Mouse (Mus musculus) C2C12 (cell line): ENCODE results near the gene Gm45233. TPM values are rescaled to one million over a fixed set of nuclear protein-coding genes. Genes with fewer than 3 reads are reported as not detected.
"Not testable (repeated sequence)": the region's sequence is repeated elsewhere in the genome, so short reads cannot be mapped to it uniquely, and the experiment has no call there.

ENCODE experiments used
- H3K27me3 ChIP-seq: one replicate; pipeline ENCODE4 v1.6.1; 2011; ENCODE audit not compliant: control insufficient read depth, insufficient read depth, insufficient read length
- H3K36me3 ChIP-seq: one replicate; pipeline ENCODE4 v1.6.1; 2011; ENCODE audit not compliant: control insufficient read depth, insufficient read depth
- H3K4me3 ChIP-seq: one replicate; pipeline ENCODE4 v1.5.1; 2011; ENCODE audit warnings: mild to moderate bottlenecking, control low read depth; ENCODE audit not compliant: poor library complexity, insufficient read depth, severe bottlenecking
- H3K79me2 ChIP-seq: one replicate; pipeline ENCODE4 v1.6.1; 2011; ENCODE audit not compliant: control insufficient read depth, insufficient read depth
- H3K79me3 ChIP-seq: one replicate; pipeline ENCODE4 v1.6.1; 2011; ENCODE audit warnings: low read depth, control low read depth
- H3ac ChIP-seq: one replicate; pipeline ENCODE3; 2011; ENCODE audit warnings: low read depth; ENCODE audit not compliant: control insufficient read depth, insufficient read length
- CEBPB ChIP-seq: IDR thresholded peaks from one replicate; pipeline ENCODE4 v1.6.1; 2011; ENCODE audit warnings: low read depth, mild to moderate bottlenecking, control low read depth, moderate library complexity
- CTCF ChIP-seq: IDR thresholded peaks from one replicate; pipeline ENCODE4 v1.5.1; 2011; ENCODE audit not compliant: control insufficient read depth, insufficient read depth, insufficient read length
- FOSL1 ChIP-seq: IDR thresholded peaks from one replicate; pipeline ENCODE4 v1.8.0; 2011; ENCODE audit warnings: mild to moderate bottlenecking, low read length; ENCODE audit not compliant: poor library complexity, insufficient read depth, severe bottlenecking
- MAX ChIP-seq: IDR thresholded peaks from one replicate; pipeline ENCODE4 v1.6.1; 2011; ENCODE audit warnings: mild to moderate bottlenecking, control low read depth
- MYOD1 ChIP-seq: IDR thresholded peaks from one replicate; pipeline ENCODE4 v1.6.1; 2011; ENCODE audit warnings: low read depth; ENCODE audit not compliant: control insufficient read depth, insufficient read length
- MYOG ChIP-seq: IDR thresholded peaks from one replicate; pipeline ENCODE4 v1.6.1; 2011; ENCODE audit not compliant: control insufficient read depth, insufficient read length; ENCODE audit errors: extremely low read depth
- USF1 ChIP-seq: IDR thresholded peaks from one replicate; pipeline ENCODE4 v1.6.1; 2011; ENCODE audit warnings: low read depth, mild to moderate bottlenecking, control low read depth, moderate library complexity
- polyA plus RNA-seq: library from polyadenylated mRNA; unstranded; fragments of >200 nt; fragmentation: generic; extraction: Trizol; gene quantifications from one replicate; pipeline ENCODE4 v1.2.1, GENCODE M21; 2012; ENCODE audit warnings: missing spikeins

Gene Gm45233
- polyA plus RNA-seq, 1 experiment: 0.09 TPM

DNA sequence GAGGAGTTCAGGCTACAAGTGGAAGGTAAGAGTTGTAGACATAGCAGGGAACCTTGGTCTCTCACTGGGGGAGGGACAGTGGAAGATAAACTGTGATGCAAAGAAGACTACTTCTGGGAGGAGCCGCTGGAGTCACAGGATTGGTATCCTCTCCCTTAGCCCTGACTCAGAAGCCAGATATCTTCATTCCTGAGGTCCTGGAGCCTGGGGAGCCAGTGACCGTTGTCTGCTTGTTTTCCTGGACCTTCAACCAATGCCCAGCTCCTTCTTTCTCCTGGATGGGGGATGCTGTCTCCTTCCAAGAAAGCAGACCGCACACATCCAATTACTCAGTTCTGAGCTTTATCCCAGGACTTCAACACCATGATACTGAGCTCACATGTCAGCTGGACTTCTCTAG is 34.8 kb upstream of the Gm45233 start:
- Histone ChIP-seq H3K27me3 (no peaks in the 10 kb centered on the region), H3K4me3 (no peak overlapping the region)

DNA sequence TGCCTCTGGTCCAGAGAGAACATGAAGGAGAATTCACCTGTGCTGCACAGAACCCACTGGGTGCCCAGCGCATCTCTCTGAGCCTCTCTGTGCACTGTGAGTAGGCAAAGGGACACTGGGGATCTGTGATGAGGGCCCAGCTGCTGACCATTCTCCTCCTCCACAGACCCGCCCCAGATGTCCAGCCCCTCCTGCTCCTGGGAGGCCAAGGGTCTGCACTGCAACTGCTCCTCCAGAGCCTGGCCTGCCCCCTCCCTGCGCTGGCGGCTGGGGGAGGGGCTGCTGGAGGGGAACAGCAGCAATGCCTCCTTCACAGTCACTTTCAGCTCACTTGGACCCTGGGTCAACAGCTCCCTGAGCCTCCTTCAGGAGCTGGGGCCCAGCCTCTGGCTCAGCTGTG is 32.2 kb upstream of the Gm45233 start:
- not testable (repeated sequence) for H3K27me3 ChIP-seq, H3K4me3 ChIP-seq, H3K36me3 ChIP-seq, H3K79me2 ChIP-seq, H3K79me3 ChIP-seq, H3ac ChIP-seq

More for the DNA sequence above, 34.8 kb upstream of the Gm45233 start:
- H3ac ChIP-seq: no peak overlapping the region
- no peak for TF ChIP-seq USF1
- TF ChIP-seq CEBPB: no peak
- no peak for TF ChIP-seq FOSL1
- no peak for TF ChIP-seq CTCF
- no peak for TF ChIP-seq MYOG
- TF ChIP-seq MYOD1: no peak
- TF ChIP-seq MAX: no peak
- no peaks in the 10 kb centered on the region for H3K79me2 ChIP-seq
- H3K36me3 ChIP-seq: no peaks in the 10 kb centered on the region
- no peaks in the 10 kb centered on the region for H3K79me3 ChIP-seq

DNA sequence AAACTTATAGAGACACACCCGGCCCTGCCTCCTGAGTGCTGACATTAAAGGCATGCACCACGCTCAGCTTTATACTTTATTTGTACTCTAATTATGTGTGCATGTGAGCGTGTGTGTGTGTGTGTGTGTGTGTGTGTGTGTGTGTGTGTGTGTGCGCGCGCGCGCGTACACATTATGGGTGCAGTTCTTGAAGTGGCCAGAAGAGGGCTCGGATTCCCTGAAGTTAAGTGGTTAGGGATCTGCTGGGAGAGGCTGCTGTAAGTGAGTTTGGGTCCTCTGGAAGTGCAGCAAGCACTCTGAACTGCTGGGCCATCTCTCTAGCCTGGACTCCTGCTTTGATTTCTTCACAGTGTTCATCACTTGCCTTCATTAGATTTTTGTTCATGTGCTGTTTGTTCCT is 26.6 kb upstream of the Gm45233 start:
- H3K79me2 ChIP-seq: no peaks in the 10 kb centered on the region
- H3K27me3 ChIP-seq: no peaks in the 10 kb centered on the region
- TF ChIP-seq MYOG: no peak
- TF ChIP-seq MYOD1: no peak
- TF ChIP-seq MAX: no peak
- no peak for TF ChIP-seq USF1
- no peak for TF ChIP-seq CEBPB
- no peak for TF ChIP-seq FOSL1
- TF ChIP-seq CTCF: no peak
- H3K36me3 ChIP-seq: no peaks in the 10 kb centered on the region
- no peak overlapping the region for H3ac ChIP-seq
- no peaks in the 10 kb centered on the region for H3K79me3 ChIP-seq
- H3K4me3 ChIP-seq: no peak overlapping the region

DNA sequence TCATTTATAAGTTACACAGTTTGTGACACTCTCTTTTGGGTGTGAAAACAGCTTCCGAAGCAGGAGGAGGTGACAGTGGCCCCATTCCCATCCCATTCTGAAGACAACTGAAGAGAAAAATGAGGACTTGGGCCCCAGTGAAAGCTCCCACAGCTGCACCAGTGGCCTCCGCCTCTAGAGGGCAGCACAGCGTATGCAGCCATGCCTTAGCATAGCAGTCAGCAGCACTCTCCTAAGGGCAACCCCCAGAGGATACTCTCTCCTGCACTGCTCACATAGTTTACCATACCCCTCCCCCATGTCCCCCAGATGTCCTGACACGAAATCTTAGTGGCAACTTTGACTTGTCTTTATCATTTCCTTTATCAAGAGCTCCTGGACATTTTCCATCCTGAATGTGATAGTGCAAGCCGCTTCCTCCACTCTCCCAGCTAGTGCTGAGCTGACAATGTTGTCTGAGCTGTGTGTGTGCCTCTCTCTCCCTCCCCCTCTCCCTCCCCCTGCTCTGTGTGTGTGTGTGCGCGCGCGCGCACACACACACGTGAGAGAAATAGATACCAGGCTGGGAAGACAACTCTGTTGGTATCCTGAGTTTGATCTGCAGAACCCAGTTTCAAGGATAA is 20.8 kb upstream of the Gm45233 start:
- Histone ChIP-seq H3K27me3 (no peaks in the 10 kb centered on the region), H3K79me2 (no peaks in the 10 kb centered on the region), H3K4me3 (no peak overlapping the region), H3K79me3 (no peaks in the 10 kb centered on the region), H3ac (no peak overlapping the region), H3K36me3 (no peaks in the 10 kb centered on the region)
- TF ChIP-seq MAX (no peak), FOSL1 (no peak), USF1 (no peak), CTCF (peak; percentile 90), CEBPB (no peak), MYOG (no peak), MYOD1 (no peak)

DNA sequence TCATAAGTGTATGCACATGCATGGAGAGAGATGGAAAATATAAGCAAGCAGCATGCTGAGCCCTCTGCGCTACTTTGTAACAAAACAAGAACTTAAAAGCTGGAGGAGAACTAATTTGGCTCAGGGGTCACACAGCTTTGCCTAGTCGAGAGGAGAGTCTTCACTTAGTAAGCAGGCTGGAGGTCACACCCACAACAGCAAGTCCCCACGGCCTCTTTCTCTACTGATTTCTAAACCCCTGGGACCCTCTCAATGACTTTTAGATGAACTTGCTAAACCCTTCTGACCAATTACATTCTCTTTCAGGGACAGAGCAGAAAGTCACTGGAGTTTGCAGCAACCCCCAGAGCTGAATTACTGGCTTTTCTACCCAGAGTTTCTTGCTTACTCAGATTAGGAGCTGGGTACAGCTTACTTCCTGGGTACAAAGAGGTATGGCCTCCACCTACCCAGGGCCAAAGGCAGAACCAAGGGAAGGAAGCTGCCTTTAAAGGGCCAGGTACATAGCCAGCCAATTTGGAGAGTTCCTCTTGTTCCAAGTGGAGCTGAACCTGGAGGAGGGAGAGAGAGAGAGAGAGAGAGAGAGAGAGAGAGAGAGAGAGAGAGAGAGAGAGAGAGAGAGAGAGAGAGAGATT is 19.8 kb upstream of the Gm45233 start:
- Histone ChIP-seq H3K27me3 (no peaks in the 10 kb centered on the region), H3K36me3 (no peaks in the 10 kb centered on the region), H3K4me3 (no peak overlapping the region), H3K79me2 (no peaks in the 10 kb centered on the region), H3K79me3 (no peaks in the 10 kb centered on the region), H3ac (no peak overlapping the region)
- TF ChIP-seq MAX: no peak

DNA sequence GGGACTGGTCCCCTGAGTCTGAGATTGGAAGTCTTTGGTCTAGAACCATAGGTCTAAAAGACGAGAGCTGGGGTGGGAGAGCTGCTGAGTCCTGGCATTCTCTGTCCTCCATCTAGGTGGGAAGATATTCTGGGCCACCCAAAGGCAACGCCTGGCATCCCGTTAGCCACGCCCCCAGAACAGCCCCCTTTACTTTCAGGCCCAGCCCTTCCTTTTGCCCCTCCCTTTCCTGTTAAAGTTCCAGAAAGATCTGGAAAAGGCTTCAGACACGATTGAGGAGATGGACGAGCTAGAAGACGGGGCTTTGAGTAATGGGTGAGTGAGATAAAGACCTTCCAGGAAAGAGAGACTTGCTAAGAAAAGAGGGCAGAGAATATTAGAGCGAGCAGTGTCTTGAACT is 16.5 kb upstream of the Gm45233 start, which contains the start of gene Lim2:
Gene Lim2, plus strand, starts transcription at position 265 of the 400 bp plus-strand sequence.
- no peaks in the 10 kb centered on the region for H3K27me3 ChIP-seq
- H3K36me3 ChIP-seq: no peaks in the 10 kb centered on the region
- TF ChIP-seq FOSL1: no peak
- TF ChIP-seq MYOD1: no peak
- no peak for TF ChIP-seq CTCF
- no peak for TF ChIP-seq MAX
- no peak for TF ChIP-seq MYOG
- TF ChIP-seq USF1: no peak
- no peak for TF ChIP-seq CEBPB
- H3K79me3 ChIP-seq: no peaks in the 10 kb centered on the region
- H3K79me2 ChIP-seq: no peaks in the 10 kb centered on the region
- no peak within 1 kb of the TSS for H3ac ChIP-seq
- no peak within 1 kb of the TSS for H3K4me3 ChIP-seq
